In the genomic region with DNA sequence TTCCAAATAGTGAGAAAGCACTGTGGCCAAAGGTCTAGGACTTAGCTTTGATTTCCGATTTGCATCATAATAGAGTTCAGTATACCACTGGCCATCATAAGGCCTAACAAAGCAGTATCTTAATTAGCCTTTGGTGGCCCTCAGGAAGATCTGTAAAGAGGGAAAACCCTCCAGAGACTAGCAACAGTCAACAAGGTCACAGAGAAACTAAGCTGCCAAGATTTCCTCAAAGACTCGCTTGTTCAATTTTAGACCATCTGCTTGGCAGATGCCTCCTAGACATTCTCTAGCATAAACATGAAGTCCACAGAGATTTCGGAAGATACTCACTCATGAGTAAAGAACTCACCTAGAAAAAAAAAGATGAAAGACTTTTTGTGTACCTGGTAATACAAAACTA, we compare ENCODE assay signal across 22 mouse cellular contexts.
A peak's percentile ranks its signal among the peaks of the same experiment; 100 is the strongest.
DNase-seq lines count a peak whose midpoint lies in the region; ATAC-seq and TF ChIP-seq lines count a peak whose summit lies in the region.
"Had no signal": no experiment of that assay in that cellular context is flagged by ENCODE, and none has a peak within 500 bp of the region (broad histone marks: within the 10 kb centered on the region; RNA-seq: fewer than 3 reads in every experiment).

No protein-coding gene starts in this region.

- TF ChIP-seq CTCF in hindbrain, postnatal 0 days (IDR thresholded peaks at IDR 0.05; ENCODE audit: low read depth) = no peak
- TF ChIP-seq CTCF in brain, embryonic 14.5 days (IDR thresholded peaks at IDR 0.05; ENCODE audit: borderline replicate concordance, extremely low read depth, insufficient read depth, insufficient read length) = no peak

- no peak for ATAC-seq in hindbrain, postnatal 0 days
- no peak for ATAC-seq in hindbrain, embryonic 13.5 days (ENCODE audit: low FRiP score)
- ATAC-seq in kidney, embryonic 15.5 days (replicated peaks; ENCODE audit: low FRiP score) = no peak
- ATAC-seq in liver, embryonic 12.5 days = no peak
- ATAC-seq: CD4-positive, CD25-positive, alpha-beta regulatory T cell, adult 4 months; forebrain, embryonic 13.5 days; intestine, embryonic 15.5 days had no signal

- H3K27me3 ChIP-seq in hindbrain, postnatal 0 days (ENCODE audit: insufficient read depth, low read length) = no peaks in the 10 kb centered on the region
- no peaks in the 10 kb centered on the region for H3K27me3 ChIP-seq in hindbrain, embryonic 13.5 days
- no peaks in the 10 kb centered on the region for H3K27me3 ChIP-seq in kidney, embryonic 15.5 days
- H3K27me3 ChIP-seq in liver, embryonic 12.5 days (replicated peaks) = no peaks in the 10 kb centered on the region
- H3K27me3 ChIP-seq: embryonic facial prominence, embryonic 13.5 days; forebrain, embryonic 13.5 days; hindbrain, embryonic 12.5 days; intestine, embryonic 15.5 days had no signal

- peak; percentile 4 for DNase-seq in cerebellum, adult 9-11 months
- DNase-seq in cerebellum, postnatal 14 days = no peak
- DNase-seq in hindbrain, postnatal 0 days (ENCODE audit: low spot score) = peak; percentile 61
- DNase-seq in brain, embryonic 14.5 days (ENCODE audit: low read depth) = peak; percentile 39
- DNase-seq: adrenal gland, postnatal 10 days; B cell, adult 2 months; cerebellum, postnatal 25 days; gastrocnemius, postnatal 10 days; heart, adult 18-20 months; heart, postnatal 10 days; heart, postnatal 4 days; kidney, adult 18-20 months had no signal

- no peaks in the 10 kb centered on the region for H3K4me1 ChIP-seq in hindbrain, postnatal 0 days (ENCODE audit: insufficient read depth, low read length)
- H3K4me1 ChIP-seq in hindbrain, embryonic 13.5 days (replicated peaks) = no peaks in the 10 kb centered on the region; the same call in 1 of the 2 replicates
- H3K4me1 ChIP-seq in kidney, embryonic 15.5 days = peaks cover 8% of the 10 kb centered on the region
- no peaks in the 10 kb centered on the region for H3K4me1 ChIP-seq in liver, embryonic 12.5 days
- H3K4me1 ChIP-seq: embryonic facial prominence, embryonic 13.5 days; intestine, embryonic 15.5 days had no signal

- H3K36me3 ChIP-seq in hindbrain, postnatal 0 days (ENCODE audit: insufficient read depth, low read length) = no peaks in the 10 kb centered on the region
- no peaks in the 10 kb centered on the region for H3K36me3 ChIP-seq in hindbrain, embryonic 13.5 days
- no peaks in the 10 kb centered on the region for H3K36me3 ChIP-seq in kidney, embryonic 15.5 days
- H3K36me3 ChIP-seq in liver, embryonic 12.5 days = no peaks in the 10 kb centered on the region
- H3K36me3 ChIP-seq: embryonic facial prominence, embryonic 13.5 days; G1E; heart, embryonic 10.5 days; hindbrain, embryonic 12.5 days; intestine, embryonic 15.5 days had no signal

- H3K9me3 ChIP-seq in hindbrain, postnatal 0 days (ENCODE audit: low read length) = no peaks in the 10 kb centered on the region
- H3K9me3 ChIP-seq in hindbrain, embryonic 13.5 days = no peaks in the 10 kb centered on the region
- no peaks in the 10 kb centered on the region for H3K9me3 ChIP-seq in kidney, embryonic 15.5 days (replicated peaks)
- H3K9me3 ChIP-seq in liver, embryonic 12.5 days (replicated peaks) = no peaks in the 10 kb centered on the region
- H3K9me3 ChIP-seq: embryonic facial prominence, embryonic 13.5 days; forebrain, embryonic 13.5 days; heart, embryonic 10.5 days; hindbrain, embryonic 12.5 days; intestine, embryonic 15.5 days had no signal

- no peak for TF ChIP-seq POLR2A in brain, embryonic 14.5 days (IDR thresholded peaks at IDR 0.05; ENCODE audit: borderline replicate concordance, extremely low read depth, insufficient read depth, insufficient read length, poor library complexity, severe bottlenecking)

- WGBS in hindbrain, postnatal 0 days = 49% methylated on average over 3 of the region's 3 CpGs
- WGBS in hindbrain, embryonic 13.5 days = 72% methylated on average over 3 of the region's 3 CpGs
- WGBS in kidney, embryonic 15.5 days = 88% methylated on average over 3 of the region's 3 CpGs
- WGBS in liver, embryonic 12.5 days (ENCODE audit: insufficient replicate concordance) = 69% methylated on average over 3 of the region's 3 CpGs

- H3K4me2 ChIP-seq in hindbrain, postnatal 0 days (ENCODE audit: low read depth, low read length) = no peak overlapping the region
- no peak overlapping the region for H3K4me2 ChIP-seq in hindbrain, embryonic 13.5 days
- H3K4me2 ChIP-seq in kidney, embryonic 15.5 days = no peak overlapping the region
- H3K4me2 ChIP-seq in liver, embryonic 12.5 days = no peak overlapping the region
- H3K4me2 ChIP-seq: embryonic facial prominence, embryonic 13.5 days; forebrain, embryonic 13.5 days; hindbrain, embryonic 12.5 days; intestine, embryonic 15.5 days had no signal

- H3K27ac ChIP-seq in hindbrain, postnatal 0 days = no peak overlapping the region
- no peak overlapping the region for H3K27ac ChIP-seq in hindbrain, embryonic 13.5 days
- H3K27ac ChIP-seq in kidney, embryonic 15.5 days = no peak overlapping the region
- no peak overlapping the region for H3K27ac ChIP-seq in liver, embryonic 12.5 days
- H3K27ac ChIP-seq: embryonic facial prominence, embryonic 13.5 days; forebrain, embryonic 13.5 days; heart, embryonic 10.5 days; hindbrain, embryonic 12.5 days; intestine, embryonic 15.5 days had no signal

- H3K4me3 ChIP-seq in hindbrain, postnatal 0 days (ENCODE audit: low read length) = no peak overlapping the region
- no peak overlapping the region for H3K4me3 ChIP-seq in hindbrain, embryonic 13.5 days
- H3K4me3 ChIP-seq in kidney, embryonic 15.5 days (replicated peaks) = no peak overlapping the region
- H3K4me3 ChIP-seq in liver, embryonic 12.5 days = no peak overlapping the region
- H3K4me3 ChIP-seq: embryonic facial prominence, embryonic 13.5 days; forebrain, embryonic 13.5 days; heart, embryonic 10.5 days; hindbrain, embryonic 12.5 days; intestine, embryonic 15.5 days had no signal

- no peak overlapping the region for H3K9ac ChIP-seq in hindbrain, postnatal 0 days (replicated peaks; ENCODE audit: low read length)
- H3K9ac ChIP-seq in hindbrain, embryonic 13.5 days = no peak overlapping the region
- H3K9ac ChIP-seq in kidney, embryonic 15.5 days = no peak overlapping the region
- no peak overlapping the region for H3K9ac ChIP-seq in liver, embryonic 12.5 days
- H3K9ac ChIP-seq: embryonic facial prominence, embryonic 13.5 days; forebrain, embryonic 13.5 days; hindbrain, embryonic 12.5 days; intestine, embryonic 15.5 days had no signal

Comparison
In these comparisons a context has a peak if more than half of its experiments do, and no peak if none do; other contexts are left out.
1. DNase-seq: peak in cerebellum, adult 9-11 months (single experiment), hindbrain, postnatal 0 days (single experiment) and brain, embryonic 14.5 days (single experiment); none in cerebellum, postnatal 14 days (0 of 2).